Mouse (Mus musculus): Measurements from ENCODE around the gene Fkbp1a. TPM values are rescaled to one million over a fixed set of nuclear protein-coding genes. Genes with fewer than 3 reads are reported as not detected.

Gene Fkbp1a
- total and polyA plus RNA-seq, 3 experiments, result 48.3 to 388 (median 76.5) TPM

DNA sequence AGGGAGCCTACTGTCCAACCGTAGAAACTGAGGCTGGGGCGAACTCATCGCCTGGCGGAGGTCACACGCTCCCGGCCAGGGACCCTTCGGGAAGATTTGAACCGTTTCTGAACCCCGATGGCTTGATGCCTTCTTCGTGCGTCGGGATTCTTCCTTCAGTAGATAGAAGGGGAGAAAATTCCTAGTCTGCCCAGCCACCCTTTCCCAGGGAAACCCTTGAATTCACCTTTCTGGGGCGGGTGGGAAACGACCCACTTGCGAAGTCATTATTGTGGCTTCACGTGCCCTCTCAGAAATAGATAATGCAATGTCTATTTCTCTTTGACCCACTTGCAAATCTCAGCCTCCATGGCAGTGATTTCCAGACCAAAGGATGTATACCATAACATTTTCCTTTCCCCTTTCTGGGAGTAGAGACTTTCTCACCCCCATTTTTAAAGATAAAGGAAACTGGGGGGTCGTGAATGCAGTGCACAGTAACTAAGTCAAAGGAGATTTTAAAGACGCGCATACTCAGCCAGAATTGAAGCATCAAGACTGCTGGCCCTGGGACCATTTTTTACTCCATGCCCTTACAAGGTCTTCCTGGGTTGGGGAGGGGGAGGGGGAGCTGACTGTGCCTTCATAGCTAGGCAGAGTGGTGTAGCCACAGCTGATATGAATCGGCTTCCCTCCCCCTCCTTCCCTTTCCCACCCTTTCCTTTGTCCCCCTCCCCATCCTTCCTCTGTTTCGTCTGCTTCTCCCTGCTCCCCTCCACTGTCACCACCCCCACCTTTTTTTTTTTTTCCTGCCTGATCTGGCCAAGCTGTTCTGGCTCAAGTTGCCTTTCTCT lies 996 bp downstream of the Fkbp1a start:
- H3K9me3 ChIP-seq (replicated peaks; ENCODE audit: low read length), result no peaks in the 10 kb centered on the region
- H3K36me3 ChIP-seq (replicated peaks in 1 of 2; ENCODE audit: control insufficient read depth in 1 of 2, insufficient read depth in 1 of 2, low read length in 1 of 2), result peaks cover 28 to 46% of the 10 kb centered on the region in 2 experiments
- DNase-seq (ENCODE audit: extremely low read depth), result peak; percentile 68
- H3K27me3 ChIP-seq (replicated peaks), result no peaks in the 10 kb centered on the region
- H3K79me2 ChIP-seq (replicated peaks; ENCODE audit: control insufficient read depth, extremely low read depth, insufficient read depth, poor library complexity, severe bottlenecking), result peaks cover 60% of the 10 kb centered on the region
- peak overlapping the region; percentile 97 for H3K9ac ChIP-seq (ENCODE audit: insufficient read depth, low read depth)
- H3K4me2 ChIP-seq (ENCODE audit: insufficient read depth, low read depth, poor library complexity, severe bottlenecking), result peak overlapping the region; percentile 72
- peaks cover 31 to 57% of the 10 kb centered on the region in 2 experiments for H3K4me1 ChIP-seq (ENCODE audit: control insufficient read depth in 1 of 2, insufficient read depth in 2 of 2)
- TF ChIP-seq ZKSCAN1 (IDR thresholded peaks at IDR 0.05; ENCODE audit: borderline replicate concordance, low read depth, low read length), result no peak
- TF ChIP-seq MAX (IDR thresholded peaks at IDR 0.05; ENCODE audit: low read length), result 0 out of 2 replicates have a peak, but pooled peaks have one; percentile 43
- peak; percentile 11; the same call in 1 of the 2 replicates for TF ChIP-seq MXI1 (IDR thresholded peaks at IDR 0.05; ENCODE audit: low read depth, low read length)
- no peak for TF ChIP-seq MEF2A (IDR thresholded peaks at IDR 0.05; ENCODE audit: borderline replicate concordance, low read depth, low read length)
- no peak for TF ChIP-seq E2F4 (IDR thresholded peaks at IDR 0.05; ENCODE audit: insufficient replicate concordance, low read depth, low read length)
- 0 out of 2 replicates have a peak, but pooled peaks have one; percentile 26 for TF ChIP-seq NELFE (IDR thresholded peaks at IDR 0.05; ENCODE audit: low read depth, low read length)
- 0 out of 2 replicates have a peak, but pooled peaks have one; percentile 17 for TF ChIP-seq ZNF384 (IDR thresholded peaks at IDR 0.05; ENCODE audit: low read depth, low read length)
- peak; percentile 58 for TF ChIP-seq BHLHE40 (IDR thresholded peaks at IDR 0.05; ENCODE audit: low read depth, low read length)
- TF ChIP-seq ELF1 (IDR thresholded peaks at IDR 0.05; ENCODE audit: low read depth, low read length), result peak; percentile 40; the same call in 1 of the 2 replicates
- no peak for TF ChIP-seq IRF4 (IDR thresholded peaks at IDR 0.05; ENCODE audit: low read depth, low read length)
- no peak for TF ChIP-seq JUND (conservative IDR thresholded peaks at IDR 0.05; ENCODE audit: low read depth, low read length)
- peak overlapping the region; percentile 76 for H3K27ac ChIP-seq (ENCODE audit: insufficient read depth, low read depth)
- dilution Hi-C loops (cut with MboI; ENCODE audit: extremely low pct_ligation_motif_present, extremely low pct_unique_long_range_greater_than_20kb, low sequenced_read_pairs) (no loop called here), in situ Hi-C loops (cut with MboI; ENCODE audit: low pct_ligation_motif_present, low pct_unique_long_range_greater_than_20kb, low sequenced_read_pairs) (no loop called here)
- H3K4me3 ChIP-seq (replicated peaks in 1 of 3; ENCODE audit: low read depth in 2 of 3, low read length in 2 of 3, poor library complexity in 1 of 3), result peak overlapping the region; percentile 89 to 100 (median 90)

- no peak for DNase-seq (ENCODE audit: extremely low read depth)
- in situ Hi-C loops (cut with MboI; ENCODE audit: low pct_ligation_motif_present, low pct_unique_long_range_greater_than_20kb, low sequenced_read_pairs) (no loop called here), dilution Hi-C loops (cut with MboI; ENCODE audit: extremely low pct_ligation_motif_present, extremely low pct_unique_long_range_greater_than_20kb, low sequenced_read_pairs) (no loop called here)
- Histone ChIP-seq H3K36me3 (replicated peaks in 1 of 2; ENCODE audit: control insufficient read depth in 1 of 2, insufficient read depth in 1 of 2, low read length in 1 of 2) (peaks cover 31 to 59% of the 10 kb centered on the region in 2 experiments), H3K27me3 (replicated peaks) (no peaks in the 10 kb centered on the region), H3K9ac (ENCODE audit: insufficient read depth, low read depth) (peak overlapping the region; percentile 7; the same call in 1 of the 2 replicates), H3K79me2 (replicated peaks; ENCODE audit: control insufficient read depth, extremely low read depth, insufficient read depth, poor library complexity, severe bottlenecking) (peaks cover 67% of the 10 kb centered on the region), H3K4me1 (ENCODE audit: control insufficient read depth in 1 of 2, insufficient read depth in 2 of 2) (peaks cover 36 to 71% of the 10 kb centered on the region in 2 experiments), H3K4me2 (ENCODE audit: insufficient read depth, low read depth, poor library complexity, severe bottlenecking) (peak overlapping the region; percentile 72; the same call in 1 of the 2 replicates), H3K27ac (ENCODE audit: insufficient read depth, low read depth) (no peak overlapping the region), H3K4me3 (replicated peaks in 1 of 3; ENCODE audit: low read depth in 2 of 3, low read length in 2 of 3, poor library complexity in 1 of 3) (peak overlapping the region in 1 of 3 experiments; percentile 2), H3K9me3 (replicated peaks; ENCODE audit: low read length) (no peaks in the 10 kb centered on the region)
- TF ChIP-seq PAX5 (IDR thresholded peaks at IDR 0.05; ENCODE audit: low read length) (no peak), E2F4 (IDR thresholded peaks at IDR 0.05; ENCODE audit: insufficient replicate concordance, low read depth, low read length) (no peak), ZNF384 (IDR thresholded peaks at IDR 0.05; ENCODE audit: low read depth, low read length) (no peak), MAX (IDR thresholded peaks at IDR 0.05; ENCODE audit: low read length) (no peak), RAD21 (IDR thresholded peaks at IDR 0.05; ENCODE audit: low read depth, low read length) (no peak), NRF1 (IDR thresholded peaks at IDR 0.05; ENCODE audit: low read depth, low read length) (no peak), SIN3A (IDR thresholded peaks at IDR 0.05; ENCODE audit: low read length) (no peak), ZC3H11A (IDR thresholded peaks at IDR 0.05; ENCODE audit: low read depth, low read length) (no peak), UBTF (IDR thresholded peaks at IDR 0.05; ENCODE audit: low read depth, low read length) (no peak), BHLHE40 (IDR thresholded peaks at IDR 0.05; ENCODE audit: low read depth, low read length) (no peak), NELFE (IDR thresholded peaks at IDR 0.05; ENCODE audit: low read depth, low read length) (no peak), POLR2A (IDR thresholded peaks at IDR 0.05; ENCODE audit: low read depth, low read length) (no peak), USF1 (IDR thresholded peaks at IDR 0.05; ENCODE audit: low read depth, low read length) (no peak)
Measured at GRCm38 (mm10) chr2:151544673-151545072, 2.4 kb downstream of the Fkbp1a start.

Measured in CH12.LX (cell line).